Mouse (Mus musculus): ENCODE measurements around the gene Fbxw4. TPM values are rescaled to one million over a fixed set of nuclear protein-coding genes. Genes with fewer than 3 reads are reported as not detected.

Gene Fbxw4
- polyA plus RNA-seq, 1 experiment from 2014 or later = 2.2 TPM

DNA sequence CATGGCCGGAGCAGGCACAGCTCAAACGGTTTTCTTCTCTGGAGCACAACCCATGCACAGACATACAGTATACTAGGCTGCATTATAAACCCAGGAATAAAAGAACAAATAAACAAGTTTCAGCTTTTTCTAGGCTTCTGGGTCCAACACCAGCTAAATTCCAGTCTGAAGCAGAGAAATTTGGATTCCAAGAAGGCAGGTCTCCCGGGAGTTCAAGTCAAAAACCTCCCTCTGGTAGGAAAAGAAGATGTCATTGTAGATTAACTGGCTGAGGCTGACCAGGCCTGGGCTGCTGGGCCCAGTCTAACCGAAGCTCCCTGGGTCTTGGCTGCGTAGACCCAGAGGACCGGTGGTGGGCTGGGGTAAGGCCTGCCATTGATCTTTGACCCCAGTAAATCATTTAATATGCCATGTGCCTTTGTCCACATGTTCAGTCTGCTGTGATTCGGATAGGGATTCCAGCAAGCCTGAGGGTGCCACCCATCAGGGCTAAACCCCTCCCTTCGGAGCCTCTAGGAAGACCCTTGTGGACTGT is 31.0 kb upstream of the Fbxw4 start:
- TF ChIP-seq EP300 (optimal IDR thresholded peaks at IDR 0.05) (no peak), CTCF (IDR thresholded peaks at IDR 0.05; ENCODE audit: low read depth) (no peak)
- Histone ChIP-seq H3K36me3 (ENCODE audit: control insufficient read depth, insufficient read depth, low read length) (no peaks in the 10 kb centered on the region), H3K27ac (replicated peaks) (no peak overlapping the region), H3K4me3 (ENCODE audit: low read depth, low read length) (no peak overlapping the region), H3K27me3 (ENCODE audit: control insufficient read depth, insufficient read depth, low read length) (no peaks in the 10 kb centered on the region), H3K4me1 (replicated peaks; ENCODE audit: control insufficient read depth, insufficient read depth) (no peaks in the 10 kb centered on the region), H3K9ac (ENCODE audit: low read length) (no peak overlapping the region), H3K4me2 (replicated peaks; ENCODE audit: low read depth) (no peak overlapping the region), H3K9me3 (ENCODE audit: control insufficient read depth, low read length) (no peaks in the 10 kb centered on the region)
- ATAC-seq (ENCODE audit: low FRiP score, low TSS enrichment) (no peak), DNase-seq (ENCODE audit: low spot score) (no peak)
- 63% methylated on average over 8 of the region's 8 CpGs for WGBS

- H3K9ac ChIP-seq (ENCODE audit: low read length) = no peak overlapping the region
- 78% methylated on average over 4 of the region's 4 CpGs for WGBS
- H3K4me2 ChIP-seq (replicated peaks; ENCODE audit: low read depth) = no peak overlapping the region
- TF ChIP-seq EP300 (optimal IDR thresholded peaks at IDR 0.05) = no peak
- no peak for TF ChIP-seq CTCF (IDR thresholded peaks at IDR 0.05; ENCODE audit: low read depth)
- no peaks in the 10 kb centered on the region for H3K27me3 ChIP-seq (ENCODE audit: control insufficient read depth, insufficient read depth, low read length)
- no peak overlapping the region for H3K27ac ChIP-seq (replicated peaks)
- H3K36me3 ChIP-seq (ENCODE audit: control insufficient read depth, insufficient read depth, low read length) = no peaks in the 10 kb centered on the region
- no peaks in the 10 kb centered on the region for H3K9me3 ChIP-seq (ENCODE audit: control insufficient read depth, low read length)
- no peak overlapping the region for H3K4me3 ChIP-seq (ENCODE audit: low read depth, low read length)
- H3K4me1 ChIP-seq (replicated peaks; ENCODE audit: control insufficient read depth, insufficient read depth) = no peaks in the 10 kb centered on the region
- ATAC-seq (ENCODE audit: low FRiP score, low TSS enrichment) = no peak
- DNase-seq (ENCODE audit: low spot score) = no peak
Observed at GRCm38 (mm10) chr19:45687001-45687400, 26.9 kb upstream of the Fbxw4 start.

- Histone ChIP-seq H3K9ac (ENCODE audit: low read length) (no peak overlapping the region), H3K4me2 (replicated peaks; ENCODE audit: low read depth) (no peak overlapping the region), H3K4me3 (ENCODE audit: low read depth, low read length) (no peak overlapping the region), H3K36me3 (ENCODE audit: control insufficient read depth, insufficient read depth, low read length) (no peaks in the 10 kb centered on the region), H3K27me3 (ENCODE audit: control insufficient read depth, insufficient read depth, low read length) (no peaks in the 10 kb centered on the region), H3K9me3 (ENCODE audit: control insufficient read depth, low read length) (no peaks in the 10 kb centered on the region), H3K4me1 (replicated peaks; ENCODE audit: control insufficient read depth, insufficient read depth) (no peaks in the 10 kb centered on the region), H3K27ac (replicated peaks) (no peak overlapping the region)
- no peak for TF ChIP-seq CTCF (IDR thresholded peaks at IDR 0.05; ENCODE audit: low read depth)
- no peak for TF ChIP-seq EP300 (optimal IDR thresholded peaks at IDR 0.05)
- WGBS = 65% methylated on average over 10 of the region's 10 CpGs
- ATAC-seq (ENCODE audit: low FRiP score, low TSS enrichment) (no peak), DNase-seq (ENCODE audit: low spot score) (no peak)
Observed at GRCm38 (mm10) chr19:45683676-45684075, 23.6 kb upstream of the Fbxw4 start.

DNA sequence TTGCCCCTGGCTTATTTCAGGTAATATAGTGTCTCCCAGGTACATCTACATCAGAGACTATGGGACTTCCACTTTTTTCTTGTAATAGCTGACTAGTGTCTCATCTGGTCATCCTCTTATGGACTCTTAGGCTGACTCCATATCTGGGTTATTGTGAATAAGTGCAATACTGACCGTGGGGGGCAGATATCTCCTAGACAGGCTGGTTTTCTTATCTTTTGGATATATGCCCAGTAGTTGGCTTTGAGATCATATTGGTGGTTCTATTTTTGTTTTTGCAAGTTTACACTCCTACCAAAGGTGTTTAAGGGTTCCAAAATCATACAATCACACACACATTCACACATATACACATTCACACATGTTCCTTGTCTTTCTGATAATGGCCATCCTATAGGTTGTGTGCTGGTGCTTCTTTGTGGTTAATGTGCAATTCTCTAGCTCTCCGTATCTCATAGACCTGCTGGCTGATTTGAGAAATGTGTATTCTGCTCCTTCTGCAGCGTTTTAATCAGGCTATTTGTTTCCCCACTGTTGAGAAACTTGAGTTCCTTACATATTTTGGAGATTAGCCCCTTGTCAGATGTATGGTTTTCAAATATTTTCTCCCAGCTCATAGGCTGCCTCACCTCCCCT is 20.5 kb upstream of the Fbxw4 start:
- Histone ChIP-seq H3K9me3 (ENCODE audit: control insufficient read depth, low read length) (no peaks in the 10 kb centered on the region), H3K27me3 (ENCODE audit: control insufficient read depth, insufficient read depth, low read length) (no peaks in the 10 kb centered on the region), H3K4me1 (replicated peaks; ENCODE audit: control insufficient read depth, insufficient read depth) (no peaks in the 10 kb centered on the region), H3K9ac (ENCODE audit: low read length) (no peak overlapping the region), H3K27ac (replicated peaks) (no peak overlapping the region), H3K4me2 (replicated peaks; ENCODE audit: low read depth) (no peak overlapping the region), H3K4me3 (ENCODE audit: low read depth, low read length) (no peak overlapping the region), H3K36me3 (ENCODE audit: control insufficient read depth, insufficient read depth, low read length) (no peaks in the 10 kb centered on the region)
- TF ChIP-seq CTCF (IDR thresholded peaks at IDR 0.05; ENCODE audit: low read depth) = no peak
- TF ChIP-seq EP300 (optimal IDR thresholded peaks at IDR 0.05) = no peak
- no peak for ATAC-seq (ENCODE audit: low FRiP score, low TSS enrichment)
- 39% methylated on average over 3 of the region's 3 CpGs for WGBS
- DNase-seq (ENCODE audit: low spot score) = no peak

- Histone ChIP-seq H3K9me3 (ENCODE audit: control insufficient read depth, low read length) (no peaks in the 10 kb centered on the region), H3K36me3 (ENCODE audit: control insufficient read depth, insufficient read depth, low read length) (no peaks in the 10 kb centered on the region), H3K4me3 (ENCODE audit: low read depth, low read length) (peak overlapping the region; percentile 37; the same call in 1 of the 2 replicates), H3K9ac (ENCODE audit: low read length) (no peak overlapping the region), H3K27ac (replicated peaks) (no peak overlapping the region), H3K4me1 (replicated peaks; ENCODE audit: control insufficient read depth, insufficient read depth) (no peaks in the 10 kb centered on the region), H3K27me3 (ENCODE audit: control insufficient read depth, insufficient read depth, low read length) (no peaks in the 10 kb centered on the region), H3K4me2 (replicated peaks; ENCODE audit: low read depth) (peak overlapping the region; percentile 62)
- no peak for TF ChIP-seq CTCF (IDR thresholded peaks at IDR 0.05; ENCODE audit: low read depth)
- TF ChIP-seq EP300 (optimal IDR thresholded peaks at IDR 0.05) = no peak
- no peak for DNase-seq (ENCODE audit: low spot score)
- ATAC-seq (ENCODE audit: low FRiP score, low TSS enrichment) = no peak
- WGBS = 13% methylated on average over 16 of the region's 16 CpGs
Observed at GRCm38 (mm10) chr19:45676723-45677269, 16.7 kb upstream of the Fbxw4 start.

Measured in stomach, postnatal 0 days (tissue).